Mouse (Mus musculus): ENCODE results near the gene Tgfbr3. TPM values are rescaled to one million over a fixed set of nuclear protein-coding genes. Genes with fewer than 3 reads are reported as not detected.

Gene Tgfbr3
- polyA plus RNA-seq, 1 experiment: 0.71 TPM

DNA sequence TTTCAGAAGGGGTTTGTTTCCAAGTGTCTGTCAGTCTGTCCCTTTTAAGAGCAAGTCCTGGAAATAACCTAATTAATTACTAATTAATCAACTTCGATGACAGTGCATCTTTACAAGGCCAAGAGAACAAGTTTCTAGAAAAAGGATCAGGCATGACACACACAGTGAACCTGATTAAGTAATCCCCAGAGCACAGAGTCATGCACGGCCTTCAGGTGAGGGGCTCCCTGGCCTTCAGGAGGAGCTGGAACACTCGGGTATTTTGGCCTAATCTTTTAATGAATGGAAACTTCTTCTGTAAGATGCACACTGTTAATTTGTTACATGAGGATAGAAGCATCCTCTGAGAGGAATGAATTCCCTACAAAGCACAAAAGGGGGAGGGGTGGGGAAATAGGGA, 215.9 kb downstream of the Tgfbr3 start:
- Histone ChIP-seq H3K27me3 (ENCODE audit: control insufficient read depth, insufficient read depth, insufficient read length) (no peaks in the 10 kb centered on the region), H3ac (ENCODE audit: control insufficient read depth, insufficient read length) (no peak overlapping the region), H3K4me3 (no peak overlapping the region), H3K4me2 (ENCODE audit: low read depth) (no peak overlapping the region), H3K79me2 (ENCODE audit: control insufficient read depth, insufficient read depth) (no peaks in the 10 kb centered on the region), H3K36me3 (ENCODE audit: control insufficient read depth, insufficient read depth) (no peaks in the 10 kb centered on the region)
- TF ChIP-seq MYOD1 (IDR thresholded peaks at IDR 0.05; ENCODE audit: control insufficient read depth in 1 of 3, insufficient read length in 2 of 3, low read depth in 2 of 3) (no peak), MYOG (IDR thresholded peaks at IDR 0.05; ENCODE audit: control insufficient read depth in 1 of 3, insufficient read depth in 1 of 3, insufficient read length in 2 of 3, low read depth in 2 of 3) (no peak), POLR2AphosphoS2 (IDR thresholded peaks at IDR 0.05; ENCODE audit: insufficient read length, low read depth) (no peak)

DNA sequence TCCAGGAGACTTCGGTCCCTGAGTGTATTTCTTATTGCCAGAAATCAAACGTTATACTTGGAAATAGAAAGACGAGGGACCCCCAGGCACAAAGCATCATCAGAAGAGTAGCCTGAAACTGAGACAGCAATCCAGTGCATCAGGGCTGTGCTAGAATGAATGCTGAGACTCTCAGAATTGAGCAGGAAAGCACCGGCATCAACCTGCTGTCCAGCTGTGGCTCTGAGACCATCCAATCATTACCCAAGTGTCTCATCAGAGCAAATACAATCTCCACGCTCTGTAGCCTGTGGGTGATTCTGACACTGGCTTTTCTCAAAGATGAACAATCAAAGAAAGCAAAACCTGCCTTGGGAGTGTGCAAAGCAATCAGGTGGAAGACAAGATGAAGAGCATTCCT, 221.3 kb downstream of the Tgfbr3 start:
- TF ChIP-seq TCF3 (IDR thresholded peaks at IDR 0.05; ENCODE audit: insufficient read length, low read depth) (no peak), REST (IDR thresholded peaks at IDR 0.05; ENCODE audit: insufficient read depth, insufficient read length) (no peak), CEBPB (IDR thresholded peaks at IDR 0.05; ENCODE audit: insufficient read depth, poor library complexity, severe bottlenecking) (no peak), USF1 (IDR thresholded peaks at IDR 0.05; ENCODE audit: low read depth) (no peak), TCF12 (IDR thresholded peaks at IDR 0.05; ENCODE audit: insufficient read depth, poor library complexity, severe bottlenecking) (no peak), MYOG (IDR thresholded peaks at IDR 0.05; ENCODE audit: control insufficient read depth in 1 of 3, insufficient read depth in 1 of 3, insufficient read length in 2 of 3, low read depth in 2 of 3) (no peak), MAX (IDR thresholded peaks at IDR 0.05; ENCODE audit: low read depth) (no peak), SRF (IDR thresholded peaks at IDR 0.05; ENCODE audit: control insufficient read depth, insufficient read length, low read depth) (no peak), POLR2AphosphoS2 (IDR thresholded peaks at IDR 0.05; ENCODE audit: insufficient read length, low read depth) (no peak), MYOD1 (IDR thresholded peaks at IDR 0.05; ENCODE audit: control insufficient read depth in 1 of 3, insufficient read length in 2 of 3, low read depth in 2 of 3) (no peak), POLR2A (IDR thresholded peaks at IDR 0.05; ENCODE audit: insufficient read length, low read depth) (no peak), E2F4 (IDR thresholded peaks at IDR 0.05; ENCODE audit: insufficient read depth) (no peak)
- Histone ChIP-seq H3K27me3 (ENCODE audit: control insufficient read depth, insufficient read depth, insufficient read length) (peaks cover 5% of the 10 kb centered on the region), H3ac (ENCODE audit: control insufficient read depth, insufficient read length) (no peak overlapping the region), H3K4me3 (no peak overlapping the region), H3K79me2 (ENCODE audit: control insufficient read depth, insufficient read depth) (no peaks in the 10 kb centered on the region), H3K36me3 (ENCODE audit: control insufficient read depth, insufficient read depth) (no peaks in the 10 kb centered on the region), H3K4me2 (ENCODE audit: low read depth) (no peak overlapping the region)

- TF ChIP-seq MYOG (IDR thresholded peaks at IDR 0.05; ENCODE audit: control insufficient read depth in 1 of 3, insufficient read depth in 1 of 3, insufficient read length in 2 of 3, low read depth in 2 of 3): no peak
- TF ChIP-seq SRF (IDR thresholded peaks at IDR 0.05; ENCODE audit: control insufficient read depth, insufficient read length, low read depth): no peak
- TF ChIP-seq MAX (IDR thresholded peaks at IDR 0.05; ENCODE audit: low read depth): no peak
- no peak for TF ChIP-seq REST (IDR thresholded peaks at IDR 0.05; ENCODE audit: insufficient read depth, insufficient read length)
- no peak for TF ChIP-seq TCF12 (IDR thresholded peaks at IDR 0.05; ENCODE audit: insufficient read depth, poor library complexity, severe bottlenecking)
- TF ChIP-seq USF1 (IDR thresholded peaks at IDR 0.05; ENCODE audit: low read depth): no peak
- TF ChIP-seq TCF3 (IDR thresholded peaks at IDR 0.05; ENCODE audit: insufficient read length, low read depth): no peak
- no peak for TF ChIP-seq E2F4 (IDR thresholded peaks at IDR 0.05; ENCODE audit: insufficient read depth)
- no peak for TF ChIP-seq POLR2AphosphoS2 (IDR thresholded peaks at IDR 0.05; ENCODE audit: insufficient read length, low read depth)
- Histone ChIP-seq H3K36me3 (ENCODE audit: control insufficient read depth, insufficient read depth) (no peaks in the 10 kb centered on the region), H3K4me2 (ENCODE audit: low read depth) (no peak overlapping the region), H3K27me3 (ENCODE audit: control insufficient read depth, insufficient read depth, insufficient read length) (peaks cover 5% of the 10 kb centered on the region), H3K4me3 (no peak overlapping the region), H3K79me2 (ENCODE audit: control insufficient read depth, insufficient read depth) (no peaks in the 10 kb centered on the region), H3ac (ENCODE audit: control insufficient read depth, insufficient read length) (no peak overlapping the region)
Observed at GRCm38 (mm10) chr5:107067531-107067930, 221.9 kb downstream of the Tgfbr3 start.

GRCm38 (mm10) chr5:107064922-107065321, 224.5 kb downstream of the Tgfbr3 start:
- H3K36me3 ChIP-seq (ENCODE audit: control insufficient read depth, insufficient read depth): no peaks in the 10 kb centered on the region

More at GRCm38 (mm10) chr5:107064922-107065321, 224.5 kb downstream of the Tgfbr3 start:
- TF ChIP-seq MYOG (IDR thresholded peaks at IDR 0.05; ENCODE audit: control insufficient read depth in 1 of 3, insufficient read depth in 1 of 3, insufficient read length in 2 of 3, low read depth in 2 of 3) (no peak), E2F4 (IDR thresholded peaks at IDR 0.05; ENCODE audit: insufficient read depth) (no peak), SRF (IDR thresholded peaks at IDR 0.05; ENCODE audit: control insufficient read depth, insufficient read length, low read depth) (no peak), MYOD1 (IDR thresholded peaks at IDR 0.05; ENCODE audit: control insufficient read depth in 1 of 3, insufficient read length in 2 of 3, low read depth in 2 of 3) (no peak), POLR2A (IDR thresholded peaks at IDR 0.05; ENCODE audit: insufficient read length, low read depth) (no peak), USF1 (IDR thresholded peaks at IDR 0.05; ENCODE audit: low read depth) (no peak), TCF12 (IDR thresholded peaks at IDR 0.05; ENCODE audit: insufficient read depth, poor library complexity, severe bottlenecking) (no peak), TCF3 (IDR thresholded peaks at IDR 0.05; ENCODE audit: insufficient read length, low read depth) (no peak), REST (IDR thresholded peaks at IDR 0.05; ENCODE audit: insufficient read depth, insufficient read length) (no peak), POLR2AphosphoS2 (IDR thresholded peaks at IDR 0.05; ENCODE audit: insufficient read length, low read depth) (no peak), MAX (IDR thresholded peaks at IDR 0.05; ENCODE audit: low read depth) (no peak), CEBPB (IDR thresholded peaks at IDR 0.05; ENCODE audit: insufficient read depth, poor library complexity, severe bottlenecking) (no peak)
- no peak overlapping the region for H3ac ChIP-seq (ENCODE audit: control insufficient read depth, insufficient read length)
- no peak overlapping the region for H3K4me2 ChIP-seq (ENCODE audit: low read depth)
- no peak overlapping the region for H3K4me3 ChIP-seq
- peaks cover 5% of the 10 kb centered on the region for H3K27me3 ChIP-seq (ENCODE audit: control insufficient read depth, insufficient read depth, insufficient read length)
- no peaks in the 10 kb centered on the region for H3K79me2 ChIP-seq (ENCODE audit: control insufficient read depth, insufficient read depth)

Data from myocyte (in vitro differentiated cells).